Mouse (Mus musculus) intestine, embryonic 16.5 days (tissue): ENCODE results near the gene Mb21d2. TPM values are rescaled to one million over a fixed set of nuclear protein-coding genes. Genes with fewer than 3 reads are reported as not detected.
A peak's percentile ranks its signal among the peaks of the same experiment; 100 is the strongest.

Source experiments
- ATAC-seq: fragments of 200-750 bp; cut with Nextera tagmentation; 2 replicates; pipeline ENCODE4 v1.8.0; 2017; ENCODE audit warnings: moderate TSS enrichment, moderate library complexity
- H3K27ac ChIP-seq: fragments of 300-500 bp; sonication (generic); 2 replicates; pipeline ENCODE4 v1.5.1; 2014; ENCODE audit warnings: mild to moderate bottlenecking, low read length
- H3K27me3 ChIP-seq: fragments of 300-500 bp; sonication (generic); replicated peaks from 2 replicates; pipeline ENCODE4 v1.6.1; 2014; ENCODE audit warnings: low read length, control low read depth, mixed read lengths; ENCODE audit not compliant: control insufficient read depth, insufficient read depth
- H3K36me3 ChIP-seq: fragments of 300-500 bp; sonication (generic); 2 replicates; pipeline ENCODE4 v1.6.1; 2014; ENCODE audit warnings: low read length, control low read depth; ENCODE audit not compliant: control insufficient read depth, insufficient read depth
- H3K4me1 ChIP-seq: fragments of 300-500 bp; sonication (generic); 2 replicates; pipeline ENCODE4 v1.6.1; 2014; ENCODE audit warnings: low read length, control low read depth, mixed read lengths; ENCODE audit not compliant: control insufficient read depth, insufficient read depth
- H3K4me2 ChIP-seq: fragments of 300-500 bp; sonication (generic); 2 replicates; pipeline ENCODE4 v1.6.1; 2014; ENCODE audit warnings: low read depth, low read length, control low read depth
- H3K4me3 ChIP-seq: fragments of 300-500 bp; sonication (generic); 2 replicates; pipeline ENCODE4 v1.5.1; 2014; ENCODE audit warnings: mild to moderate bottlenecking, low read length
- H3K9ac ChIP-seq: fragments of 300-500 bp; sonication (generic); 2 replicates; pipeline ENCODE4 v1.6.1; 2014; ENCODE audit warnings: low read depth, low read length
- H3K9me3 ChIP-seq: fragments of 300-500 bp; sonication (generic); 2 replicates; pipeline ENCODE4 v1.6.1; 2016; ENCODE audit warnings: low read length, control low read depth; ENCODE audit not compliant: control insufficient read depth
- WGBS: fragments of 180-500 bp; shearing (Covaris S2); extraction: QIAGEN DNeasy Blood & Tissue Kit; methylation state at CpG from one replicate; pipeline ENCODE4 v1.1.7; 2014; 5-methylcytosine and 5-hydroxymethylcytosine counted together
- polyA plus RNA-seq: library from polyadenylated mRNA; unstranded; fragments of >200 nt; fragmentation: Nextera tagmentation; extraction: Ambion mirVana; gene quantifications from 2 replicates; pipeline ENCODE4 v1.2.1, GENCODE M21; 2015

The Mb21d2 gene
- polyA plus RNA-seq, result 6.6 and 7.2 TPM in 2 replicates

DNA sequence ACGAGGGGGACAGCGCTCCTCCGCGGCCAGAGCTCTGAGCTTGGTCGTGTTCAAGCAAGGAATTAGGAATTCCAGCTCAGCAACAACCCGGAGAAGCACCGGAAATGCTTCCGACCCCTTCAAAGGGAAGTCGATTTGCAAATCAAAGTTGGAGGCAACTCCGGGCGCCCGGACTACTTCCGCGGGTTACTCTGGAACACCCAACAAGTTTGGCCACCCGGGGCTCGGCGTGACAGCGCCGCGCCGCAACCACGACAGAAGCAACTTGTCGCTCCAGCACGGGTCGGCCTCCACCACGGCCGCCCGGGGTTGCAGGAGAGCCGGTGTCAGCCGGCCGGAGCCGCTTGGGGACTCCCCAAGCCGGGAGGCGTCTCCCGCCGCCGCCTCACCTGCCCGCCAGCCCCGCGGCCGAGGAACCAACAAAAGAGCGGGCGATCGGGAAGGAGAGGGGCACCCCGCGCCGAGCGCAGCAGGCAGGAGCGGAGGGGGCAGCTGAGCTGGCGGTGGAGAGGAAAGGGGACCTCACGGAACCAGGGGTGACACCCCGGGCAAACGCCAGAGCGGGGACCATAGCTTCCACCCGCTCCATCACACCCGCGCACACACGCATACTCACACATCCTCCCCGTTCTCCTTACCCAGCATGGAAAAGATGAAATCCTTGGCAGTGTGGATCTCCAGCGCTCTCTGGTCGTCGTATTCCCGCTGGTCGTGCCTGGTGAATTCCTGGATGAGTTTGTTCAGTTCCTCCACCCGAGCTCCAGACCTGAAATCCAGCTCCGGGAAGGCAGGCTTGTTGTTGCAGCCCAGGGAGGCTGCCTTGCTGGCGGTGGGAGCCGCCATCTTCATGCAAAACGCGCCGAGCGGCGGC lies at the start of gene Mb21d2:
Mb21d2 (minus strand) TSS at position 859 of the 871 bp plus-strand sequence.
- Histone ChIP-seq H3K27me3 (no peaks in the 10 kb centered on the region), H3K9me3 (no peaks in the 10 kb centered on the region), H3K9ac (peak within 1 kb of the TSS; percentile 85), H3K36me3 (no peaks in the 10 kb centered on the region), H3K4me3 (peak within 1 kb of the TSS; percentile 93), H3K27ac (peak within 1 kb of the TSS; percentile 91), H3K4me2 (peak within 1 kb of the TSS; percentile 81), H3K4me1 (peaks cover 11% of the 10 kb centered on the region)
- under 1% methylated on average over 73 of the region's 73 CpGs for WGBS
- peak; percentile 57 for ATAC-seq

DNA sequence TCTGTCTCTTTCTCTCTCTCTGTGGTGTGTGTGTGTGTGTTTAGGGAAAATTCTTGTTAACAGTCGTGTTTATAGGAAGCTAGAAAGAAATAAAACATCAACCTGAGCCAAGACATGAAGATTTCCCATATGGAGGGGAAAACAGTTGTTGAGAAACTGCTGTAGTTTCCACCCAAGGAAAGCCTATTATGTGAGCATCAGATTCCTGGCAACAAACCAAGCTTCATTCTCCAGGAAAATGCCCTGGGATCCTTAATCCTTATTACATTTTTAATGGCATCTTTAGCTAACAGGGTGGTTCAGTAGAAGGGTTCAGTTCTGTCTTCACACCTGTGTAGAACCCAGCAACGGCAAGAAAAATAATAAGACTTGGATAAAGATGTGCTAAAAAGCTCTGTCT lies 36.8 kb upstream of the Mb21d2 start:
- Histone ChIP-seq H3K27me3 (no peaks in the 10 kb centered on the region), H3K4me2 (no peak overlapping the region), H3K27ac (no peak overlapping the region), H3K4me1 (no peaks in the 10 kb centered on the region), H3K9ac (no peak overlapping the region), H3K36me3 (no peaks in the 10 kb centered on the region), H3K9me3 (no peaks in the 10 kb centered on the region), H3K4me3 (no peak overlapping the region)
- ATAC-seq, result no peak
- 63% methylated on average over 2 of the region's 2 CpGs for WGBS

DNA sequence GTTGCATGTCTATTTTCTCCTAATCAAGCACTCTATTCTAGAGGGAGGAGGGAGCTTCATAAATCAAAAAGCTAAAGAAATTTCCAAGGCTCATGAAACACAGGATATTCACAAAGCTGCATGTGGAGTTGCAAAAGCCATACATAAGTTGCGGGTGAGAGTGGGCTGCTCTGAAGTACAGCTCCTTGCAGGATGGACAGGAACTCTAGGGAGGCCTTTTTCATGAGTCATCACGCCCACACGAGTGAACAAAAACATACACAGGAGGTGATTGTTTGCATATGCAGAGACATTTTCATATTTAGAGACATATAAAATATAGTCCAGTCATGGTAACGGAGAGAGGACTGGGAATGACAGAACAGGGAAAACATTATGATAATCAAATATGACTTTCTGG lies 34.6 kb upstream of the Mb21d2 start:
- WGBS, result 62% methylated on average over 4 of the region's 4 CpGs
- Histone ChIP-seq H3K9ac (no peak overlapping the region), H3K4me2 (no peak overlapping the region), H3K9me3 (no peaks in the 10 kb centered on the region), H3K4me3 (no peak overlapping the region), H3K27me3 (no peaks in the 10 kb centered on the region), H3K36me3 (no peaks in the 10 kb centered on the region), H3K27ac (no peak overlapping the region), H3K4me1 (no peaks in the 10 kb centered on the region)
- no peak for ATAC-seq

DNA sequence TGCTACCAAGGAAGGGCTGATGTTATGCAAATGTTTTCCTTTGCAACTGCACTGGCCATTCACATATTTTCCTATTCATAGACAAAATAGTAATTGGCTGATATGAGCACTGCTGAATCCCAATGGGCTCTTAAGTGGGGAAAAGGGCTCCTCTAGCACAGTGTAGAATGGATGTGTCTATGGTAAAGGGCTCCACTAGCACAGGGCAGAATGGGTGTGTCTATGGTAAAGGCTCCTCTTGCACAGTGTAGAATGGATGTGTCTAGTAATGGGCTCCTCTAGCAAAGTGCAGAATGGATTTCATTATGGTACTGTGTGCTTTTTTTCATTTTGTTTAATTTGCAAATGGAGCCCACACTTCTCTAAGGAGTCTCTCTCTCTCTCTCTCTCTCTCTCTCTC lies 33.5 kb upstream of the Mb21d2 start:
- Histone ChIP-seq H3K4me1 (no peaks in the 10 kb centered on the region), H3K9ac (no peak overlapping the region), H3K36me3 (no peaks in the 10 kb centered on the region), H3K9me3 (no peaks in the 10 kb centered on the region), H3K27ac (no peak overlapping the region), H3K27me3 (no peaks in the 10 kb centered on the region), H3K4me2 (no peak overlapping the region), H3K4me3 (no peak overlapping the region)
- ATAC-seq, result no peak

DNA sequence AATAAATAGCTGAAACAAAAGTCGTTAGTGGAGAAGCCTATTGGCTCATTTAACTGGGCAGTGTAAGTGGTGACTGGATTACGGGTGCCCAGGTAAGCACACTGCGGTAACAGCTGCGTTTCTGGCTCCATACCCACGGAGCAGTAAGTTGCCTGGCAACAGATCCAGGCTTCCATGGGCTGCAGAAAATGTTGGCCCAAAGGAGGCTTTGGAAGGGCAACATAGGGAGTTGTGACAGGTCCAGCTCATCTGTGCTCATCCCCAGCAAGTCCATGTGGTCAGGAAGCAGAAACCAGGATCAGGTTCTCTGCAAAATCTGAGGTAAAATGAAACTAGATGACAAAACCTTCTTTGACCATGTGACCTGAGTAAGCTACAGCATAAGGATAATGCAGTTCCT lies 20.3 kb upstream of the Mb21d2 start:
- Histone ChIP-seq H3K36me3 (no peaks in the 10 kb centered on the region), H3K9me3 (no peaks in the 10 kb centered on the region), H3K9ac (no peak overlapping the region), H3K27ac (no peak overlapping the region), H3K4me3 (no peak overlapping the region), H3K4me2 (no peak overlapping the region), H3K4me1 (no peaks in the 10 kb centered on the region), H3K27me3 (no peaks in the 10 kb centered on the region)
- WGBS, result 67% methylated on average over 5 of the region's 5 CpGs
- no peak for ATAC-seq

DNA sequence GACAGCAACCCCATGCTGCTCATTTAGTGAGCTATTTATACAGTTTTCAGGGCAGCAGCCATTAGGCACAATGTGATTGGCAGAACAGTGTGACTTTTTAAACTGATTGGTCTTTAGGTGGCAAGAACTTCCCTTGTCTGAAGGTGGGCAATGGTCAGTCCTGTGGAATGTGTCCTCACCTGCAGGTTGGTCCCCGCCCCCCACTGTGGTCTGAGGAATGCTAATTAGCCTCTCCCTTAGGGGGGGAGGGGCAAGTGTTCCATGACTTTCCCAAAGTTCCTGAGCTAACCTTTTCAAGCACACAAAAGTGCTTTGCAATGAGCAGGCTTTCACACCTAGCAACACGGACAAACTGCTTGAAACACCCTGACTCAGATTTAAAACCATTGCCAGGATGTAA lies 13.8 kb upstream of the Mb21d2 start:
- no peak overlapping the region for H3K27ac ChIP-seq
- no peaks in the 10 kb centered on the region for H3K9me3 ChIP-seq
- no peaks in the 10 kb centered on the region for H3K27me3 ChIP-seq
- no peak for ATAC-seq
- H3K4me2 ChIP-seq, result no peak overlapping the region
- WGBS, result 70% methylated on average over 2 of the region's 2 CpGs
- no peaks in the 10 kb centered on the region for H3K36me3 ChIP-seq
- no peak overlapping the region for H3K9ac ChIP-seq
- no peak overlapping the region for H3K4me3 ChIP-seq
- no peaks in the 10 kb centered on the region for H3K4me1 ChIP-seq

DNA sequence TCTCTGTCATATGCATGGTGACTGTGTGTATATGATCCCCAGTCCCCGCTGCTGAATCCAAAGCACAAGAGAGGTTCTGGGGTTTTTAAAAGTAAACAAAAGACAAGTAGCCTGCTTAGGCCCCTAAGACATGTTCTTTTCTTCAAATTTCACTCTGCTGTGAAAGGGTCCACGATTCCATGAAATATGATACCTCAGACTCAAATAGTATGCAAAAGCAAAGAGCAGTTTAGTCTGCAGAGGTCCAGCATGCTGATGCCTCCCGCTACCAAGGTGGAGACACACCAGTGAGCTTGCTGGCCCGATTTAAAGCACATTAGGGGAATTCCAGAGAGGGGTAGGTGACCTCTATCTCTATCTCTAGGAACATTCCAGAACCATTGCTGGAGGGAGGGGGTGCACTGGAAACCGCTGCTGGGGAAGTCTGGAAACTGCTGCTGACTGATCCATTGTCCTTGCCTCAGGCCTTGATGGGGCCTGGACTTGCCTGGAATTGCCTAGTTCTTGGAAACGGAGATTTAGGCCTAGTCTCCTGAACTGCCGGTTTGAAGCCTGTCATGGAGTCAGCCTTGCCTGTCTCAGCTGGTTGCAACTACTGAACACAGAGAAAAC lies 6.8 kb upstream of the Mb21d2 start:
- Histone ChIP-seq H3K36me3 (no peaks in the 10 kb centered on the region), H3K4me2 (no peak overlapping the region), H3K4me3 (no peak overlapping the region), H3K9ac (no peak overlapping the region), H3K27me3 (no peaks in the 10 kb centered on the region), H3K27ac (no peak overlapping the region), H3K9me3 (no peaks in the 10 kb centered on the region), H3K4me1 (no peaks in the 10 kb centered on the region)
- ATAC-seq, result no peak
- 61% methylated on average over 7 of the region's 7 CpGs for WGBS

DNA sequence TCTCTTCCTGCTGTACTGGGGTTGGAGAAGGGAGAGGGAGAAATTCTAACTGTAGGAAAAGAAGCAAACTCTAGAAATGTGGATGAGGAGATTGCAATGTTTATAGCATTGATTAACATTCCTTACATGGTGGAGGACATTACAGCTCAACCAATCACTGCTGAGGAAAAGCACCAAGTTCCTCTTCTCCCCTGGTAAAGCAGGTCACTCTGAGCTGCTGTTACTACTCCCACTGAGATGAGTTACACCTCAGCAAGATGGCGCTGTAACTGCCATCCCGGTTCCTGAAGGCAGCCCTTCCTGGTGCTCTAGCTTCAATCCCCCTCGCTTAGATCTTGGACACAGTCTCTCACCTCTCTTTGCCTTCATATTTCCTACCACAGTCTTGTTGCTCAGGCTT lies 6.2 kb upstream of the Mb21d2 start:
- Histone ChIP-seq H3K36me3 (no peaks in the 10 kb centered on the region), H3K27me3 (no peaks in the 10 kb centered on the region), H3K9ac (no peak overlapping the region), H3K27ac (no peak overlapping the region), H3K9me3 (no peaks in the 10 kb centered on the region), H3K4me3 (no peak overlapping the region), H3K4me1 (no peaks in the 10 kb centered on the region), H3K4me2 (no peak overlapping the region)
- WGBS, result 81% methylated on average over 3 of the region's 3 CpGs
- no peak for ATAC-seq

DNA sequence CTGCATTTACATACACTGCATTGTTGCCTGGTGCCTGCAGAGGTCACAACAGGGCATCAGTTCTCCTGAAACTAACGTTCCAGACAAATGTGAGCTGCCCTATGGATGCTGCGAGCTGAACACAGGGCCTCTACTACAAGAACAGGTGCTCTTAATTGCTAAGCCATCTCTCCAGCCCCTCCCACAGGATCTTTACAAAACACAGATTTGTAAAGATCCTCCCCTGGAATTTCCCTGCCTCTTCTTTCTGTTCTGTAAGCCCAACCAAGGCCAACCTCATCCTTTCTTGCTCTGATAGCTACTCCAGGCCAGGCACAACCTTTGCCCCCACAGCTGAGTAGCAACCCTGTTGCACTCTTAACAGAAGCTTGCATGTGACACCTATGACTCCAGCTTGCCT lies 1.7 kb upstream of the Mb21d2 start:
- no peak overlapping the region for H3K4me3 ChIP-seq
- H3K4me1 ChIP-seq, result peaks cover 11% of the 10 kb centered on the region
- ATAC-seq, result no peak
- 70% methylated on average over 2 of the region's 2 CpGs for WGBS
- no peaks in the 10 kb centered on the region for H3K36me3 ChIP-seq
- no peak overlapping the region for H3K9ac ChIP-seq
- H3K9me3 ChIP-seq, result no peaks in the 10 kb centered on the region
- no peak overlapping the region for H3K27ac ChIP-seq
- no peaks in the 10 kb centered on the region for H3K27me3 ChIP-seq
- H3K4me2 ChIP-seq, result no peak overlapping the region
